Mouse (Mus musculus) c-Kit-positive CD71-positive TER-119-negative erythroid progenitor cells, embryonic 14.5 days (primary cell): ENCODE measurements around the gene Gale.
"Not testable (repeated sequence)": the region's sequence is repeated elsewhere in the genome, so short reads cannot be mapped to it uniquely, and the experiment has no call there.

Experiments used
- DNase-seq: peaks from one replicate; pipeline ENCODE4 v3.0.0-alpha.2; 2013; ENCODE audit warnings: low read depth

Gene Gale

GRCm38 (mm10) chr4:135963457-135964193 lies at the start of gene Gale:
Gale (plus strand) TSS chr4:135963727.
- peak; percentile 98 for DNase-seq

DNA sequence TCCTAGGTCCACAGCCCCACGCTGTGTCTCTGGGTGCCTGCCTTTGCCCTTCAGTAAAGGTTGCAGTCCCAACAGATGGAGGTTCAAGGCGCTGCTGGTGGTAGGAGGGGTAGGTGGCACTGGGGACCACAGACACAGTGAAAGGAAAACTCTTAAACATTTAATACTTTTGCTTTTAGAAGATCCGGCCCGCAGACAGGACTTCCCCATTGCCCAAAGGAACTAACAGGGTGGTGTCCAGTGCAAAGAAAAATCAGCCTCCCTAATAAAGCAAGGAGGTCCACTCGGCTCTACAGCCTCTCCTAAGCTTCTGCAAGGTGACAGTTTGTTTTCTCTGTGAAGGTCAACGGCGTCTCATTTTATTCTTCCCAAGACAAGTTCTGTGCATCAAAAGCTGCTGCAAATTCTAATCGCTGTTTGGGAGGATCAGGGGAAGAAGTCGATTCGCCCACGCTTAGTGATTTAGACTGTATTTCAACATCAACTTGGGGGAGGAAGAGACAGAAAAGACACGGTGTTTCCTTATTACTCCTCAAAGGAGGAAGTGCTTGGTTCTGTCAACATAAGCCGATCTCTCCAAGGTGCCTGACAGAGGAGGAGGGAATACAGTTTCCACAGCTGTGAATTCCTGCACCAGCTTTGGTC lies 44.8 kb upstream of the Gale start:
- no peak for DNase-seq

GRCm38 (mm10) chr4:135919280-135919639 lies 44.3 kb upstream of the Gale start:
- DNase-seq: no peak

DNA sequence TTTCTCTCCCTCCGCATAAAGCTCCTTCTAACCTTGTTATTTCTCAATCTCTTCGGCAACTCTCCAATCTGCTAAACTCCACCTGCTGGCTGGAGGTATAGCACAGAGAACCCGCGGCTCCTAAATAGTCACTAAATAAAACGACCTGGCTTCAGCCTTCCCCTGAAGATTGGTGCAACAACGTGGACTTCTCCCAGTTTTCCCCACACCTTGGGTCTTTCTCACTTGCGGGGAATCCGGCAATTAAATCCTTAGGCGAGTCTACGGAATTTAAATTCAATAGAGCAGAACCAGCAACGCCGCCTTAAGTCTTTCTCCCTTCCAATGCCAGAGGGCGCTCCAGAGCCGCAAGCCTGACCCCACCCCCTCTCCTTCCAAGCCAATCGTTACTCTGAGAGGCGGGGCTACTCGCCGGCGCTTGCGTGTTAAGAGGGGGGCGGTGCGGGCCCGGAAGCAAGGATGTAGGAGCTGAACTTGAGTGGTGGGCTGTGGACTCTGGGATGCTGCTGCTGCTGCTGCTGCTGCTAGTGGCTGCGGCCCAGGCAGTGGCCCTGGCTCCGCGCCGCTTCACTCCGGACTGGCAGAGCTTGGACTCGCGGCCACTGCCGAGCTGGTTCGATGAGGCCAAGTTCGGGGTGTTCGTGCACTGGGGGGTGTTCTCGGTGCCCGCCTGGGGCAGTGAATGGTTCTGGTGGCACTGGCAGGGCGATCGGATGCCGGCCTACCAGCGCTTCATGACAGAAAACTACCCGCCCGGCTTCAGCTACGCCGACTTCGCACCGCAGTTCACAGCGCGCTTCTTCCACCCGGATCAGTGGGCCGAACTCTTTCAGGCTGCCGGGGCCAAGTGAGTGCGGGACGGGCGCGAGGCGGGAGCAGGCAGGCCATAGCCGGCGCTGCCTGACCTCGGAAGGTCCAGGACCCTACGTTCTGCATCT lies 43.0 kb upstream of the Gale start, which contains the start of gene Fuca1:
Fuca1 (plus strand) TSS at position 432 of the 938 bp plus-strand sequence.
- peak; percentile 97 for DNase-seq

DNA sequence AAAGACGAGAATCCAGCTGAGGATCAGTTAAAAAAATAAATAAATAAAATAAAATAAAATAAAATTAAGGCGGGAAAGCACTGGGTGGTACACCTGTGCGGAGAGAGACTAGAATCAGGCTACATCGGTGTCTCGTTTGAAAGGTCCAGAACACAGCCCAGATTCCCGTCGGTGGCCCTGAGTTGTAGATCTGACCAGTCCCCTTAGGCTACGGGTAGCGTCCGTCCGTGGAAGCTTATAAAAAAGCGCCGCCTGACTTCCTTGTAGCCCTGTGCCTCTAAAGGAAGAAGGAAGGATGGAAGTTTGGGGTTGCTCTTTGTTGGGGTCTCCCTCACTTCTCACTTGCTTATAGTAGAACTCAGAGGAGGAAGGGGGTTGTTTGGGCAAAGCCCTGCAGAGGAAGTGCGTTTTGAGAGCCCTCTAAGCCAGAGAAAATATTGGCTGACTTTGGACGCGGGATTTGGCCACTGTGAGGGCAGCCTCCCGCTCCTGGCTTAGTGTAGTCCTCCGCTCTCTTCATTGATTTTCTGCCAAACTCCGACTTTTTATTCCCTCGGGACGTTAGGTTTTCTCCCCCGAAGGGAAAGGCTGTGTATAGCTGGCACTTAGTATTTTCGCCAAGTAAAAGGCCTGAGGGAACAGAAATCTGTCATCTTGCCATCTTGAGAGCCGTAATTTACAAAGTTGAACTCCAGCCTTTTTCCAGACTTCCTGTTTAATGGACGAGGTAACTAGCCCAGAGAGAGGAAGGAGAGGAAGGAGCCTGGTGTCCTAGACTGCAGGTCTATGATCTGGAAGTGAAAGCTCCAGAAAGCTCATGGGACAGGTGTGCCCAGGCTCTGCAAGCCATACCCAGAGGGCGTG lies 42.0 kb upstream of the Gale start:
- DNase-seq: no peak

DNA sequence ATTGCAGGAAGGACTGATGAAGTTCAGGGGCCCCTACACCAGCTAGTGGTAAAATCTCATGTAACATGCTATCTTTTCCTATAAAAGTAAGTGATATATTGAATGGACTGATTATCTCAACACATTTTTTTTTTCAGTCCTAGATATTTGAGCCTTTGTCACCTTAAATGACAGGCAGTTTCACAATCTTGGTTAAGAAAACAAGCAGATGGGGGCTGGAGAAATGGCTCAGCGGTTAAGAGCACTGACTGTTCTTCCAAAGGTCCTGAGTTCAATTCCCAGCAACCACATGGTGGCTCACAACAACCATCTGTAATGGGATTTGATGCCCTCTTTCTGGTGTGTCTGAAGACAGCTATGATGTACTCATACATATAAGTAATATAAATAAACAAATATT lies 41.3 kb upstream of the Gale start:
- DNase-seq: no peak

DNA sequence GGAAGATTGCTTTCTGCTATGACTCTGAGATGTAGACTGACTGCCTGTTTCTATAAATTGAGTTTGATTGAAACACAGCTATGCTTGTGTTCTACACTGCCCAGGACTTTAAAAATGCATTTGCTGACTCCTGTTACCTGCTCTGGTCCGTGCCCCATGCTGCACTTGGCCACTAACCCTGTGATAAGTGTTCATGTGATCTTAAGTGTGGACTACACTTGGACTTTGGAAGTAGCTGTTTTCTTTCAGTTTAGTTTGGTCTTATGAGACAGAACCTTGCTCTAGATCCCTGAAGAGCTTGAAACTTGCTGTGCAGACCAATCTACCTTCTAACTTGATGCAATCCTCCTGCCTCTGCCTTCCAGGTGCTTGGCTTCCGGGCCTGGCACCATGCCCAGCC lies 39.1 kb upstream of the Gale start:
- DNase-seq: no peak

DNA sequence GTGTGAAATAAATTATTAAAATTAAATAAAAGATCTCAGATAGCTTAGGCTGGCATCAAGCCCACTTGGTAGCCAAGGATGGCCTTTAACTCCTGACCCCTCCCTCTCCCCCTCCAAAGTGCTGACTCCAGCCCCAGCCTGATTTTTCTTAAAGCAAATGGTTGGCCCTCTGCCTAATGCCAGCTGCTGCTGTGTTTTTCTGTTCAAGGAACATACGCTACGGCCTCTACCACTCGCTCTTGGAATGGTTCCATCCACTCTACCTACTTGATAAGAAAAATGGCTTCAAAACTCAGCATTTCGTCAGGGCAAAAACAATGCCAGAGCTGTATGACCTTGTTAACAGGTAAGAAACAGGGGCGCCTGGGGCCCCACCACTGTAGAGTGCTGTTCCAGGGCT lies 38.2 kb upstream of the Gale start:
- DNase-seq: no peak

GRCm38 (mm10) chr4:135926195-135926808 lies 37.2 kb upstream of the Gale start:
- DNase-seq: no peak

DNA sequence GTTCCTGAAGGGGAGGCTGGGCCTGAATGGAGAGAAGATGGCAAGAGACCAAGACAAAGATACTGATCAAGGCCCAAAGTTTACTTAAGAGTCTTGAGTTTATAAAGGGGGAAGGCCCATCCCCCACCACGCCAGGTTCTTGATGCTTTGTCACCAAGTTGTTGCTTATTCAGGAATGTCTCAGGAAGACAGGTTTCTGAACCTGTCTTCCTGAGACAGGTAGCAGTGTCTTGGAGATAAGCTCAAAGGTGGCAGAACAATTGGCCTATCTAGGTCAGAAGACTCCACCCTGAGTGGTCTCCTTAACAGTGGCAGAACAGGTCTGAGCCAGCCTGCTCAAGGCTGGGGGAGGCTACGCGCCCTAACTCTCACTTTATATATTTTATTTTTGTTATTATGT lies 36.7 kb upstream of the Gale start:
- no peak for DNase-seq

- DNase-seq: no peak
Measured at GRCm38 (mm10) chr4:135928376-135928775, 35.2 kb upstream of the Gale start.

- no peak for DNase-seq
Measured at GRCm38 (mm10) chr4:135929405-135929804, 34.1 kb upstream of the Gale start.

GRCm38 (mm10) chr4:135929828-135930227 lies 33.7 kb upstream of the Gale start:
- no peak for DNase-seq

- no peak for DNase-seq
Measured at GRCm38 (mm10) chr4:135930239-135930638, 33.3 kb upstream of the Gale start.

GRCm38 (mm10) chr4:135931832-135932231 lies 31.7 kb upstream of the Gale start:
- DNase-seq: no peak

DNA sequence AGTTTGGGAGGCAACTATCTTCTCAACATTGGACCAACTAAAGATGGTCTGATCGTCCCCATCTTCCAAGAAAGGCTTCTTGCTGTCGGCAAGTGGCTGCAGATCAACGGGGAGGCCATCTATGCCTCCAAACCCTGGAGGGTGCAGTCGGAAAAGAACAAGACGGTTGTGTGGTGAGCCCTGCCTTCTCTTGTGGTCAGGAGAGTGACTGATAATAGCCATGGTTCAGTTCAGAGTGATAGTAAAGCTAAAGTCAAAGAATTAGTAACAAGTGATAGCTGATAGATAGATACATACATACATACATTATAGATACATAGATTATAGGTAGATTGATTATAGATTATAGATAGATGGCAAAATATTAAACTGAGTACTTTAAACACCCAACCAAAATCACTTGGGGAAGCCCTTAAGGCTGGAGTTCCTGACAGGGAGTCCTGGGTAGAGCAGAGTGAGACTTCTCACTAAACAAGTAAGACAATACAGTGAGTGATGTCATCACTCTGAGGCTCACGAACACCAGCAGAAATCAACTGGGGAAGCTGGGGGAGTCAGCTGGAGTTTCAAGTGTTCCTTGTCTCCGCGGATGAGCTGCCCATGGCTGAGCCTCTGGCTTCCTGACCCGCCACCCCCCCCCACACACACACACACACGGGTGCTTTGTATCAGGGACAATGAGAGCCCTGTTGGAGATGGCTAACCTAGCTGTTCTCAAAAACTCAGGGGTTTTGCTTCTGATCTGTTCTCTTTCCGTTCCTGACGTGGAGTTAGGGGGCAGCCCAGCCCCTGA lies 28.6 kb upstream of the Gale start:
- no peak for DNase-seq

GRCm38 (mm10) chr4:135935502-135935901 lies 28.0 kb upstream of the Gale start:
- DNase-seq: no peak

GRCm38 (mm10) chr4:135938858-135939257 lies 24.7 kb upstream of the Gale start:
- DNase-seq: no peak

- not testable (repeated sequence) for DNase-seq
Measured at GRCm38 (mm10) chr4:135941026-135941425, 22.5 kb upstream of the Gale start.

DNA sequence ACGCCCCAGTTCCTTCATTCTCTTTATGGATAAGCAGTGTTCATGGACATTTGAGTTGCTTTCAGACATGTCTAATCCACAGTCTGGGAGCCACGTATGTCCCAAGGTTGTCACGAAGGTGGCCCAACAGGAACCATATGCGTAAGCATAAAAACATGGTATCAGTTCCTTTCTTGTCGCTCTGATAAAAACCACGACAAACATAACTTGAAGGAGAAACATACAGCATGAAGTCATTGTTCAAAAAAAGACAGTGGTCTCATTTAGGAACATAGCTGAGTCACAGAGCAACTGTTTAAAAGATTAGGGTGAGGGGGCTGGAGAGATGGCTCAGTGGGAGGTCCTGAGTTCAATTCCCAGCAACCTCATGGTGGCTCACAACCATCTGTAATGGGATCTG lies 21.3 kb upstream of the Gale start:
- DNase-seq: no peak
